Mouse (Mus musculus): Measurements from ENCODE around the gene Elf5.

- TF ChIP-seq CTCF (IDR thresholded peaks at IDR 0.05; ENCODE audit: low read depth), result no peak
- TF ChIP-seq EP300 (IDR thresholded peaks at IDR 0.05; ENCODE audit: low read depth), result no peak
Measured at GRCm38 (mm10) chr2:103464524-103464923, 53.0 kb downstream of the Elf5 start.

Data from liver, postnatal 0 days (tissue).